Mouse (Mus musculus) spleen, postnatal 10 days (tissue): ENCODE data around the gene Rnf182.
A peak's percentile ranks its signal among the peaks of the same experiment; 100 is the strongest.

Experiments
- DNase-seq, 2 experiments: peaks; one replicate each; pipeline ENCODE4 v3.0.0; 2021 to 2022; ENCODE audit warnings: low spot score in 2 of 2

Gene Rnf182

GRCm38 (mm10) chr13:43615577-43616254 is at the start of gene Rnf182:
Gene Rnf182, plus strand, starts transcription at chr13:43615710.
- peak in 1 of 2 experiments; percentile 35 for DNase-seq

GRCm38 (mm10) chr13:43566184-43566583 is 49.3 kb upstream of the Rnf182 start:
- no peak for DNase-seq

GRCm38 (mm10) chr13:43567141-43567891 is 48.2 kb upstream of the Rnf182 start:
- DNase-seq = no peak

- no peak for DNase-seq
Measured at GRCm38 (mm10) chr13:43573979-43574378, 41.5 kb upstream of the Rnf182 start.

GRCm38 (mm10) chr13:43575431-43575830 is 40.1 kb upstream of the Rnf182 start:
- no peak for DNase-seq

GRCm38 (mm10) chr13:43577254-43577653 is 38.3 kb upstream of the Rnf182 start:
- DNase-seq = peak in 1 of 2 experiments; percentile 60

GRCm38 (mm10) chr13:43577766-43578165 is 37.7 kb upstream of the Rnf182 start:
- no peak for DNase-seq

GRCm38 (mm10) chr13:43579740-43580139 is 35.8 kb upstream of the Rnf182 start:
- peak; percentile 26 to 68 for DNase-seq

GRCm38 (mm10) chr13:43580661-43581060 is 34.8 kb upstream of the Rnf182 start:
- no peak for DNase-seq

GRCm38 (mm10) chr13:43582961-43583360 is 32.5 kb upstream of the Rnf182 start:
- DNase-seq = no peak

- no peak for DNase-seq
Measured at GRCm38 (mm10) chr13:43583504-43583903, 32.0 kb upstream of the Rnf182 start.

- no peak for DNase-seq
Measured at GRCm38 (mm10) chr13:43585335-43585734, 30.2 kb upstream of the Rnf182 start.

GRCm38 (mm10) chr13:43586966-43587365 is 28.5 kb upstream of the Rnf182 start:
- no peak for DNase-seq

GRCm38 (mm10) chr13:43587844-43588840 is 27.4 kb upstream of the Rnf182 start:
- no peak for DNase-seq

GRCm38 (mm10) chr13:43591828-43592680 is 23.5 kb upstream of the Rnf182 start:
- DNase-seq = no peak

- DNase-seq = no peak
Measured at GRCm38 (mm10) chr13:43592681-43593068, 22.8 kb upstream of the Rnf182 start.

- DNase-seq = peak in 1 of 2 experiments; percentile 48
Measured at GRCm38 (mm10) chr13:43595896-43596295, 19.6 kb upstream of the Rnf182 start.

- DNase-seq = no peak
Measured at GRCm38 (mm10) chr13:43600967-43601366, 14.5 kb upstream of the Rnf182 start.

- DNase-seq = no peak
Measured at GRCm38 (mm10) chr13:43602440-43602839, 13.1 kb upstream of the Rnf182 start.

GRCm38 (mm10) chr13:43603042-43603441 is 12.5 kb upstream of the Rnf182 start:
- no peak for DNase-seq

- no peak for DNase-seq
Measured at GRCm38 (mm10) chr13:43608854-43609253, 6.7 kb upstream of the Rnf182 start.
